Mouse (Mus musculus) CD8-positive naive resting alpha-beta T cell, adult 2 months (primary cell): ENCODE data around the gene Ctnnd2.

Experiments used
- DNase-seq, 2 experiments: peaks; one replicate each; pipeline ENCODE4 v3.0.0; 2022; ENCODE audit warnings: low read depth in 2 of 2, low spot score in 2 of 2

Gene Ctnnd2

DNA sequence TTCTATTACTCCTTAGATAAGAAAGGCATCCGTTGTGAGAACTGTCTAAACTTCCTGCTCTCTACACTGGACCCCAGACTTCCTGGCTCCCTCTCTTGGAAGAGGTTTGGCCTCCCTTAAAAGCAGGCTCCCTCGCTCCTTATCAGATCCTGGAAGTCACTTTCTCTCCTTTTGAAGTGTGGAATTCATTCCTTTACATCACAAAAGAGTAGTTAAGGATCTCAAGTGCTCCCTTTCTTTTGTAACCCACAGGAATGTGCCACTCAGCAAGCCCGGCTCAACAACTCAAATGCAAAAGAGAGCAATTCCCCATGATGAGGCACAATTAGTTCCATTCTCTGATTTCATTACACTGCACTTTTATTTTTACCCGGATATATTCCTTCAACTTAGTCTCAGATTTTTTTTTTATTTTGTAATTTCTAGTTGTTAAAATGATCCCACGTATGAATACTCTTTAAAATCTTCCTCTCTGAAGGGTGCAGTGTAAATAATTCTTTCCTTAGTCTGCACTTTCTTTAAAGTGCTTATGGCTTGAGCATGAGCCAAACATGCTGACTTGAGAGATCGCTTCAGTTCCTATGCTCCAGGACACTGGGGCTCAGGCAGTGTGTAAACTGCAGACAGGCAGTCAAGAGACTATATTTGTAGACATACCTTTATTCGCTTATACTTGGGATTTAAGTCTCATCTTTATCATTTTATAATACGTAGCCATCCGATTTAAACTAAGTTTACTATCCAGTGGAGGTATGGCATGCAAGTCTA lies 210.9 kb downstream of the Ctnnd2 start:
- no peak for DNase-seq

DNA sequence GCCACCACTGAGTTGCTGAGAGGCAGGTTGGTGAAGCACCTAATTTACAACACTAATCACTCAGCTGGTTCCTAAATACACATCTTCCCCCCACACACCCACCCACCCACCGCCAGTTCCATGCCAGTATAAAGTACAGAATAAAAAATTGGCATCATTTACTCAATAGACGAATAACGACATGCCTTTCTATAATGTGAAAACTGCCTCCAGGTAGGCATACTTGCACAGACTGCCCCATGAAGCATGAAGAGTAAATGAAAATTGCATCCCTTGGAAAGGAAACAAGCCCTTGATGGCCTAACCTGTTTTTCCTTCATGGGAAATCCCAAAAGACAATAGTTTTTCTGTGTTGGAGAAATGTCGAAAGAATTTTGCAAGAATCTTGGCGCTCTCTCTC lies 212.0 kb downstream of the Ctnnd2 start:
- DNase-seq, result no peak

GRCm38 (mm10) chr15:30386489-30386888 lies 214.1 kb downstream of the Ctnnd2 start:
- DNase-seq, result no peak

DNA sequence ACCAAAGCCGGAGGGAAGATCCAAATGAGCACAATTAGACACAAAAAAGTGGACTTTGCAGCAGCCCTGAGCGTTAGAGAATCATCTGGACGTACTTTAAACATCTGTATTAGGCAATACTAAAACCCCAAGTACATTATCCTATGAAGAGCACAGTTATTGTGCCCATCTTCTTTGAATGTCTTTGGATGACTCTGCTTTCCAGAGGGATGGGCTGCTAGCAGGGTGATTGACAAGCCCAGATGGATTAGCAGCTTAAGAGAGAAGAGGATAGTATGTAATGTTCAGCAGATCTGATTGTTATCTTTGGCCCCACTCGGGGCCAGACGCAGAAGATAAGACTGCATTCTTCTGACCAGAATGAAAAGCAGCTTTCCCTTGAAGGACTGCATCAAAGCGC lies 214.9 kb downstream of the Ctnnd2 start:
- no peak for DNase-seq

GRCm38 (mm10) chr15:30401111-30401510 lies 228.7 kb downstream of the Ctnnd2 start:
- DNase-seq, result no peak

DNA sequence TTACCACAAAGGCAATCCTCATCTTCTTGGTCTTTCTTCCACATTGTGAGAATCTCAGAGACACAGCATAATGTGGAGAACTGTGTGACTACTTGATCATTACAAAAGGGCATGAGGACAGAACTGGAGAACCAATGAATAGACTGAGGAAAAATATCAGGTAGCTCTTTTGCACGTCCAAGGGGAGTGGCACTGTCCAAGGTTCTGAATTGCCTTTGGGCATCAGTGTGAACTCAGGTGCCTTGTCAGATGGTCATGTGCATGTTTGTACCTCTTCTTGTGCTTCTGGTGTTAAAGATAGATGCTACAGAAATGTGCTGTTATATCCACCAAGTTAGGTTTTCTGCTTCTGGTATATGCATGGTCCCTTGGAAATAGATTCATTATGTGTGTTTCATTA lies 233.9 kb downstream of the Ctnnd2 start:
- no peak for DNase-seq

- DNase-seq, result no peak
These were observed 250.8 kb downstream of the Ctnnd2 start for GRCm38 (mm10) chr15:30423146-30423545.

DNA sequence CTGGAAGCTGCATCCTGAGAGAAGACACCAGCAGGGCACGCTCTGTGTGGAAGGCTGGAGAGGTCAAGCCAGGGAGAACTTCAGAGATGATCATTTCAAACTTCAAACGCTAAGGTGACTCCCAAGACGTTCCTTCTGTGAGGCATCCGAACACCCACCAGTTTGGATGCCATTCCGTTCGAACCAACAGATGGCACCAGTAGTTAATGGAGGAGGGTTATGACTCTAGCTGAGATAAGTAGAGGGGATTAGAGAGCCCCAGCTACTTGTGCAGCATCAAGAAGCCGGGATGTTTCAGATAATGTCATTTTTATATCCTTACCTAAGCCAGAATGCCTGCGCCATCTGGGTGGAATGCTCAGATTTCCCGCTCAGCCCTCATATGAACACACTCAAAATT lies 251.9 kb downstream of the Ctnnd2 start:
- DNase-seq, result no peak

GRCm38 (mm10) chr15:30427342-30427741 lies 254.9 kb downstream of the Ctnnd2 start:
- DNase-seq, result peak in 1 of 2 experiments; percentile 7

- DNase-seq, result no peak
These were observed 266.7 kb downstream of the Ctnnd2 start for GRCm38 (mm10) chr15:30439045-30439444.

GRCm38 (mm10) chr15:30450765-30451164 lies 278.4 kb downstream of the Ctnnd2 start:
- no peak for DNase-seq

- no peak for DNase-seq
These were observed 279.5 kb downstream of the Ctnnd2 start for GRCm38 (mm10) chr15:30451921-30452320.

DNA sequence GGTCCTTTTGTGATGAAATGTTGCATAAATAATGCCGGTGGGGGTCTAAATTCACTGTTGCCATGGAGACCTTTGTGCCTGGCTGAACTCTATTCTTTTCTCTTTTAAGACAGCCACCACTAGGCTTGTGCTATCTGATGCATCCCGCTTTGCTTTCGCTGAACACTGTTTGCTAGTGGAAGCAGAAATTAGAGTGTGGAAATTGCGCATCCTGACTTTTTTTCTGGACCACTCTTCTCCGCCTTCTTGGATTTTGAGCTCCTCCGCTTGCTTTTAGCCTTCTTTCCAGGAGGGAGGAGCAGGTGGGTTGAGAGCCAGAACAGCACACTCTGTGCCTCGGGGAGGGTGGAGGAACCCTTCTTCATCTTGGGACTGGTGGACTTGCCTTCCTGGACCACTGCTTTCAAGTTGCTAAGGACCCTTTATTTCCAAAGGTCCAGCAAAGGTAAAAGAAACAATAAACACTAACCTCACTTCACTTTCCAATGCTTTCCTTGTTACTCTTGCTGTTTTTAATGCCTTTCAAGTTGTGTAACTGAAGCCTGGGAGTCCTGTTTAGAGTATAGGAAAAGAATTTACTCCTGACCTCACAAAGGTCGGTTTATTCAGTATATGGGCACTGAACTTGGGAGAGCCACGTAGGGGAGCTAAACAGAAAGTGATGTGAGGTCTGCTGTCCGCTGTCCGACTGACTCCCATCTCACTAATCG lies 285.3 kb downstream of the Ctnnd2 start:
- DNase-seq, result no peak

DNA sequence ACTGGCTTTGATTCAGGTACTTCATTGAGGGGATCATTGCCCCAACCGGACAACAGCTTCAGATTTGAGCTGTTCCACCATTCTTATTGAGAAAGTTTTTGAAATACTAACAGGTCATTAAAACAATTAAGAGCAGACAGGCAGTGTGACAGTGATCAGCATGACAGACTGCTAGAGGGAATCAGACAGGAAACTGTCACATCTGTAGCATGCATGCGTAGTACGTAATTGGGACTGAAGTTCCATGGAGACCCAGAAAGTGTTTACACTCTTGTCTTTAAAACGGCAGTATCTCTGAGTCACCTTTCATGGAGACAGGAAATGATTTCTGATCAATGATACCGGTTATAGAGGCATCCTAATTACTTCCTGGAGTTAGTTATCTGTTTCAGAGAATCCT lies 286.3 kb downstream of the Ctnnd2 start:
- no peak for DNase-seq

GRCm38 (mm10) chr15:30460341-30461125 lies 288.1 kb downstream of the Ctnnd2 start:
- DNase-seq, result no peak

DNA sequence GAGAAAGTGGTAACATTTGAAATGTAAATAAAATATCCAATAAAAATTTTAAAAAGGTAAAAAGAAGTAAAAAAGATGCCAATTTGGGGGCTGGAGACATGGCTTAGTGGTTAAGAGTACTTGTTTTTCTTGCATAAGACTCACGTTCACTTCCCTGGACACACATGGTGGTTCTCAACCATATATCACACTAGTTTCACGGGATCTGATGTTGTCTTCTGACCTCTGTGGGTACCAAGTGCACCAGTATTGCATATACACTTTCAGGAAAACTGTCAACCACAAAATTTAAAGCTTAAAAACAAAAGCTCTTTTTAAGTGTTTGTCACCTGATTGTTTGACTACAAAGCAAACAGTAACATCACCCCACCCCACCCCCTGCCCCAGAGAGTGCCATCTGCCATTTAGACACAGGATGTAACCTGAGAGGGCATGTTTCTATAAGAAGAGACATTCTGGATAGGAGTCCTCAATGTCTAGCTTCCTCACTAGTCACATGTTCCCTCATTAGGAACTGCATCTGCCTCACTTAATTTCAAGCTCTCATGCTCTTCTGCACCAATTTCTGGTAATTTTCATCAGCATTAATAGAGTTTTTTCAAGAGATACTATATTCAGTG lies 290.5 kb downstream of the Ctnnd2 start:
- no peak for DNase-seq

DNA sequence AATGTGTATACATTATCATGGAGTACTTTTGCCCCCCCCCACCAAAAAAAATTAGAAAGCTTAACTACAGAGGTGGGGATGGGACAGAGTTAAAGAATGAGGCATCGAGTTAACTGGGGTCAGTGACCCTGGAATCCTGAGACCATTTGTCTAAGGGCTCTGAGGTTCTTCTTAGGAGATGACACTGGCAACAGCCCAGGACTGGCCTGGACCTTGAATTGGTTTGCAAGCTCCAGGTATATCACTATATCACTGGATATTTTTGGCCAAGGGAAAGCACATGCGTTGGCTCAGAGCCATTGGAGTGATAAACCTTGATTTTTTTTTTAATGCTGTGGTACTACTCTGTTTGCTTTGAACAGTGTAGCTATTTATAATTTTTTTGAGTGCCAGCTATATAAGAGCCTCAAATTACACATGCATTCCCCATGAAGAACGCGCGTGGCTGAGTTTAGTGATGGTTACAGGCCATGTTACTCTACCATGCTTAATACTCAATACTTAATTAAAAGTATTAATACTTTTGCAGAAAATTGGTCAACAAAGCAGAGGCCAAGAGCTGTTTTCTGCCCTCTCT lies 291.2 kb downstream of the Ctnnd2 start:
- DNase-seq, result no peak

DNA sequence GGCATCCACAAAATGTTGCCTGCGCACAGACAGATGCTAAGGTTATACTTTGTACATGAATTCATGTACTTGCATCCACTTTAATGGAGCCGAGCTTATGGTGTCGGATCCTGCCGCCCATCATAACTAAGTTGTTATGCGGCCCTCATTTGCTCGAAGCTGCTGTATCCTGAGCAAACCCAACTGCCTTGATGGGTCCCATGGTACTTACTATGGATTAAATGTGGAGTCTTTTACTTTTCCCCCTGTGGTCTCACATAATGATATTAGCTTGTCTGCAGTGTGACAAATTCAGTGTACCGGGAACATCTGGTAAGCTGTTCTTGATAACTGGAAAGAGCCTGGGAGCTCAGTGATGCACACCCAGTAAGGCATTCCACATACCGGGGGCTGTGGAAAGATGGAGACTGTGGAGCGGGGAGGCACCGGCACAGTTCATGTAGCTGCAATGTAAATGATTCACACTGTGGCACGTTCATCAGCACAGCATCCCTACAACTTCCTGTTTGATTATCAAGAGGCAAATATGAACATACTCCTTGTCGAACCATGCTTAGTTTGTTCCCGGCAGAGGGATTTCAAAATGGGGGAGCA lies 294.7 kb downstream of the Ctnnd2 start:
- no peak for DNase-seq

DNA sequence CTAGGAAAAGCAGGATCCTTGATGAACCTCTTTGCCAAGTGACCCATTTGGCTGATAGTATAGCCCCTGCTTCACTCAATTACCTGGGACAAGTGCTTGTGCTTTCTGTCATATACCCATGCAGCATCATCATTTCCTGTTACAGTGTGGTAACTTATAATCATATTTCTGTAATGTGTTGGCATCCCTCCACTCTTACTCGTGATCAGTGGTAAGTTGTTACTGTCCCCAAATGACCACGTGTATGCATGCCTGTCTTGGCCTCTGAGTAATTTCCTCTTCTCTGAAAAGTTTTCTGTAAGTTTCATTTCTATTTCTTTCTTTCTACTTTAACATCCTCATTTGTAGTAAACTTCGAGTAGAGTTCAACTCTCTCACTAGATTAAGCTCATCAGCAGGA lies 296.4 kb downstream of the Ctnnd2 start:
- no peak for DNase-seq

DNA sequence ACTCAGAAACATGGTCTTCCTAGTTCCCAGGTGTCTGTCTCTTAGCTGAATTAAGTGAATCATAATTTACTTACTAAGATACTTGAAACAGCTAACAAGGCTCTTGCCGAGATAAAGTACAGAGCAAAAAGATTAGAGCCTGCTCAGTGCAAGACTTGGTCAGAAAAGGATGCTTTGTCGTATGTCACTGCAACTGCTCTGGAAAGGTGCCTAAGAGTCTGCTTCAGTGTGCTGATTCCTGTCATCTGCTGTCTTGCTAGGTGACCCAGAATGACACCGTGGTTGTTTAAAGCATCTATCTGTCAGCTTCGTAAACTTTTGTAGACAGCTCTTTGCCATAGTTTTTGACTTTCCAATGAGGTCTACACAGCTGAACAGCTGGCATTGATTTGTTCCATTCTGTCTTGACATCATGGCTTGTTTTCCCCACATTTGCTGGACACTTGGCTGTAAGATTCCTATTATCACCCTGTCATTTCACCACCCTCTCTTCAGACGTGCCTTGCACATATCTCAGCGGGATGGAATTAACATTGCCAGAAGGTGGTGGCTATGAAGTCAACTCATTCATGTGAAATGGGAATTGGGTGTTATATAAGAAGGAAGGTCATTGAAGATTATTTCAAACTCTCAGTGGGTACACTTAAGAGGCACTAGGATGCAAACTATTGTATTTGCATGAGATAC lies 299.0 kb downstream of the Ctnnd2 start:
- DNase-seq, result no peak
